Mouse (Mus musculus) layer of hippocampus, postnatal 10 days (tissue): ENCODE measurements around the gene Gm37240. TPM values are rescaled to one million over a fixed set of nuclear protein-coding genes. Genes with fewer than 3 reads are reported as not detected.

ENCODE experiments used
- DNase-seq, 2 experiments: peaks; one replicate each; pipeline ENCODE4 v3.0.0; 2021; ENCODE audit warnings: low spot score in 2 of 2
- total RNA-seq, 2 experiments: library from RNA; stranded (reverse); gene quantifications; 2 replicates each; pipeline ENCODE4 v1.2.3; 2021

Gene Gm37240
- total RNA-seq, 2 experiments from 2014 or later = 0.75 to 0.80 TPM

DNA sequence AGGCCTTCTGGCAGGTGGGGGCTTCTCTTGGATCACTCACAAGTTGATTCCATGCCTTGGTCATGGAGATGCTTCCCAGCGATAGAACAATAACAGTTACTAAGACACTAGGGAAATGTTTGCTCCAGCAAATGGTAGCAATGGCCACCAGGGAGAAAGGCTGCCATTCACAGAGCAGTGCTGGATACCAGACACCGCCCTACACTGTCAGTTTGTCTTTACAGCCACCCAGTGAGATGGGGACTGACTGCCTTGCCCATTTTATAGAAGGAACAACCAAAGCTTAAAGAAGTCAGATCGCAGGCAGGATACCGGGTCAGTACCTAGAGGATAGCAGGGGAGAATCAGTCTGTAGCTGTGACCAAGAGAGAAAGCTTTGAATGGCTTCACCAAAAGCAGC, 129.9 kb downstream of the Gm37240 start:
- DNase-seq = no peak

DNA sequence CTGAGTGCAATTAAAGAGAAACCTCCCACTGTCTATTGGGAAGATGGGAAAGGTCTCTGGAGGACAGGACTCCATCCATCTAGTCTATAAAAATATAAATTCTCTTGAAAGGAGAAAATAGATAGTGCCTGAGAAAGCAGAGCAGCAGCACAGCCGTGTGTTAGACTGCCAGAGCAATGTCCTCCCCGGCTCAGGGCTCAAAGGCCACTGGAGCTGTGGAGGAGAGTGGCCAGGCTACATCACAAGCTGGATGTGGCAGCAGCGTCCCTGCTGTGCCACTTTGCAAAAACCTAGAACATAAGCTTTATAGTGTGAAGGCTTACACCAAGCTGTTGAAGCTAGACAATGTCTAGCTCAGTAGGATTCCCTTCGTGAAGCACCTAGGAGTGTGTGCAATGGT, 138.0 kb downstream of the Gm37240 start:
- no peak for DNase-seq

DNA sequence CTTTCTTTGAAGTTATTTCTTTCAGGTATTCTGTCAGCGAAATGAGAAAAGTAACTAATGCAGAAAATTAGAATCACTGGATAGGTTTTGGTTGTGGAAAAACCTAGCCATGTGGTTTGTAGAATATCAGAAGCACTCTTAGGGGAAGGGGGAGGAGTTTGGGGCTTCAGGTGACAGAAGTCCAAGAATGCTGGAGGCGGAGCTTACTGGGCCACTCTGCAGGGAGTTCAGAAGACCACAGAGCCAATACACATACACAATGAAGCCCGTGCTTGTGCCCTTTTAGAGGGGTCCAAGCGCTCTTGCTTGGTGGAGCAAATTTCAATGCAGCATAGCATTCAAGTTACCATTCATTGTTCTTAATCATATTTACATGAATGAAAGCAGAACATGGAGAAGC, 138.5 kb downstream of the Gm37240 start:
- no peak for DNase-seq

DNA sequence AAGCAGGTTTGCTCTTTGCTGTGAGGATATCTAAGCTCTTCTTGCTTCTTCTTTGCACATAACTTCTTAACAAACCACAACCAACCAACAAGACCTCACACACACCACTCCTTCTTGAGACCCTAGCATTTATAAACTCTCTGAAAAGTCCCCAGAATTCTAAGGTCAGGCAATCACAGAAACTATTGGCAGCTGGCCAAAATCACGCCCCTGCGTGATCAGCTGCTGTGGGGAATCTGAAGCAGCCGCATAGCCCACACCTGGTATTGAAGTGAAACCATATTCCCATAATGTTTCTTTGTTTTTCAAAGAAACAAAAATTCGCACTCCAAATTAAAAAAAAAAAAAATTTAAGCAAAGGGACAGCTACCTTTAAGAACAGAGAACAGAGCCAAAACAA, 141.2 kb downstream of the Gm37240 start:
- no peak for DNase-seq

DNA sequence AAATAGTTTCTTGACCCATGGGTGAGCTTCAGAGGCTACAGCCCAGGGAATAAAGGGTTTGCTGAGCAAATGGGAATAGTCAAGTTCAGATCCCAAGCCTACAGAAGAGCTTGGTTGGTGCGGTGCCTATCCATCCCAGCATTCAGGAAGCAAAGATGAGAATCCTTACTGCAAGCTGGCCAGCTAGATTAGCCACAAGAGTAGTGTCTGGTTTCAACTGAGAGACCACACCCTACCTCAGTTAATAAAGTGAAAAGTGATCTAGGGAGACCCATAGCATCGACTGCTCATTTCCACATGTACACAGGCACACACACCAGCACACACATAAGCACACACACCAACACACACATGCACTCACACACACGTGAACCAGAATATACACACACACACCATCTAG, 145.6 kb downstream of the Gm37240 start:
- DNase-seq = no peak

DNA sequence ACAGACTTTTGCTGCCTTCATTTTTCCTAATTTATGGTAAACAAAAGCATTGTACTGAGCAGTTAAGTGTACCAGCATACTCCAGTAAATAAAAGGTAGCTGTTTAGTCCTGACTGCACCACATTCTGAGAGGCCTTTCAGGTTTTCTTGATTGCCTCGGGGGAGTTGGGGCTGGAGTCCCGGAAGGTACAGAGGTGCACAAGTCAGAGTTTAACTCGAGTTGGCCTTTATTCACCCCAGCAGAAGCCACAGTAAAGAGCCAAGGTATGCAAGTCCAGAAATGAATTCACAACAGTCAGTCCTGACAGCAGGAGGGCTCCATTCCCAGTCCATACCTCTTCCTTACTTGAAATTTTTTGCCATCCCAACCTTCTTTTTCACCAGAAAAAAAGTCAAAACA, 148.7 kb downstream of the Gm37240 start:
- no peak for DNase-seq

DNA sequence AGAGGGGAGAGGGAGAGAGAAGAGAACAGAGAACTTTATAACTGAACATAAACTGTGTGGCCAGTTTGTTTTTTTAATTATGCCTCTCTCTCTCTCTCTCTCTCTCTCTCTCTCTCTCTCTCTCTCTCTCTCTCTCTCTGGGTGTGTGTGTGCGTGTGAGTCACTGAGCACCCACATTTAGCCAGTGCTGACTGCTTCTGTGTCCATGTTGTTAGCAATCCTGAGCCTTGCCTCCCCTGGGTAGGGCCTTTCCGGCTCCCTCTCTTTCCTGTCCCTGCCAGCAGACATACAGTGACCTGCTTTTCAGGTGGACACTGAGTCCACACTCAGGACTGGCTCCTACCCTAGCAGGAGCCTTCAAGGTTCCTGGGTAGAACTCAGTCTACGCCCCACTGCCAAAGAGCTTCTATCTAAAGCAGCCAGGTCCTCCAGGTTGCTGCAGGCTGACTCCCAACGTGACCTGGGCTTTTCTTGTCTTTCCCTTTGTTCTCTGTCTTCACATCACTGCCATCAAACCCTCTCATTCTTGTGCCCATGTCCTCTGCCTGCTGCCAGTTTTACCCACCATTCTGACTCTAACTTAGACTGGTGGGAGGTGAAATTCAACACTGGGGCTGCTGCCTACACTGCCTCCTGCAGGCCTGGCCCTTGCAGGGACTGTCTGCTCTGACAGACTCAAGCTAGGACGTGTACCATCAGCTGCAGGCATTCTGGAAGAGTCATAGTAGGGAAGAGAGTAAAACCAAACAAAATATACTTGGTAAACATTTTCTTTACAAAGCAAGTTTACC, 153.2 kb downstream of the Gm37240 start:
- DNase-seq = no peak

DNA sequence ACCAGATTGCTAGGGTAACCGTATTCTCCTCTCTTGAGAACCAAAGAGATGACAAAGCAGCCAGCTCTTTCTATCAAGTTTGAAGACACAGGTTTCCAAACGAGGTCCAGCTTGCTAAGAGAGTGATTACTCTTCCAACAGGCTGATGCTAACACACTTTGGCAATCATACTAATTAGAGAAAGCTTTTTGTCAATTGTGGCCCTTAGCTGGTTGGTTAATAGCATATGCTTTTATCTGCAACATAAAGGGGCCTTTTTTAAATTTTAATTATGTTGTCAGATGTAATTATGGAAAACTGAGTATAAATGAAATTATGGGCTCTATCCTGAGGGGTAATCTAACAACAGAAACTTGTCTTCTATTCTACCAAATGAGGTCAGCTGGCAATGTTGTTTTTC, 160.1 kb downstream of the Gm37240 start:
- no peak for DNase-seq

DNA sequence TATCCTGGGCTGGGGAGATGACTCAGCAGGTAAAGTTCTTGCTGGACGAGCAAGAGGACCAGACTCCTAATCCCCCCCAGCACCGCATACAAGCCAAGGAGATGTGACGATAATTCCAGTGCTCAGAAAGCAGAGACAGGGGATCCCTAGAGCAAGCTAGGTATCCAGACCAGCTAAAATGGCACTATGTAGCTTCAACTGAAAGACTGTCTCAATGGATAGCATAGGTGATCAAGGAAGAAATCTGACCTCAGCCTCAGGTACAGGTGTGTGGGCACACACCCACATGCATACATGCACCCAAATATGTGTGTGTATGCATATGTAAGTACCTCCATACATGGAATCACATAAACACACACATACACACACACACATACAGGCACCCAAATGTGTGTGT, 161.3 kb downstream of the Gm37240 start:
- no peak for DNase-seq

DNA sequence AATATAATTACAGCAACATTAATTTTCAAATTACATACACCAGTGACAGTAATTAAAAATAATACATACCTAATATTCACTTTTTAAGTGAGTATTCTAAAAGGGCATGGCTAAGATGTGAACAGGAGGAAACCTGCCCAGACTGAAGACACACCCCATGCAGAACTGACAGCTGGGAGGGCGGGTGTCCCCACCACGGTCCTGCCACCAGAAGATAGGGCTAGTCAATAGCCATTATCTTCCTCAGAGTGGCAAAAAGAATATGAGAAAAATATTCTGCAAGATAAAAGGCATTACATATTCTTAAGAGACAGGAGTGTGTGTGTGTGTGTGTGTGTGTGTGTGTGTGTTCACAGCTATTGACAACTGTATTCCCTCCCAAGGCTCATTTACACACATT, 162.2 kb downstream of the Gm37240 start:
- no peak for DNase-seq

DNA sequence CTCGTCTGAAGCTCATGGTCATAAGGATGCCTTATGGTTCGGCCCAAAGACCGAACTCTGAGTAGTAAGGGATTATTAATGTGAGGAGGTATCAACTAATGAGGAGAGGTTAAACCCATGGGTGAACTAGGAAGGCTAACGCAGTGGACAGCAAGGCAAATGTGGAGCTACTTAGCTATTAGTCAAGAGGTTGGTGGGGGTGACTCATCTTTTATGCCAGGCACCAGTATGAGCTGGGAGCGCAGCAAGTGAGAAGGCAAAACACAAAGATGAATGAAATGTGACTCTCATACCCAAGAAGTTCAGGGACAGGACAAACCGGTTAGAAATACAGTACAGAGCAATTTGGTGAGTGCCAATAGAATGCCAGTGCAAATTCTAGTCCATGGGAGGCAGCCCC, 164.7 kb downstream of the Gm37240 start:
- DNase-seq = no peak

DNA sequence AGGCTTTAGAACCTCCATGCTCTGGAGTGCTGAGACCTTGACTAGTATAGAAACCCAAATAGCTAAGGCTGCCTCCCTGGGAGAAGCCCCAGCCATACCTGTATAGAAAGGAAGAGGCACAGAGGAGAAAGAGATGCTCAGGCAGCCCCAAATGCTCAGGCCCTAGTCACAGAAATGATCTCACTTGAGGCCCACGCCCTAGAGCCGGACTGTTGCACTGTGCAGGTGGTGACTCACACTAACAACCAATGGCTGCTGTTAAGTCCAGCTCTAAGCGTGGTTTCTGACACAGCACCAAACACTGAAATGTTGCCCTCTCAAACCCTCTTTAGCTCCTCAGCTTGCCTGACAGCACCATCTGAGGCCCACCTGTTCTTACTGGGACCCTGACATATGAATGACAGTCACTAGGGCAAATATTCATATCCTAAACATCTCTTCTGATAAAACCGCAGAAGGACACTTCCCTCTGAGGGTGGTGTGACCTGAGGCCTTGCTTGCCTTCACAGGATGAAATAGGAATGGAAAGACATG, 171.5 kb downstream of the Gm37240 start:
- DNase-seq = no peak

DNA sequence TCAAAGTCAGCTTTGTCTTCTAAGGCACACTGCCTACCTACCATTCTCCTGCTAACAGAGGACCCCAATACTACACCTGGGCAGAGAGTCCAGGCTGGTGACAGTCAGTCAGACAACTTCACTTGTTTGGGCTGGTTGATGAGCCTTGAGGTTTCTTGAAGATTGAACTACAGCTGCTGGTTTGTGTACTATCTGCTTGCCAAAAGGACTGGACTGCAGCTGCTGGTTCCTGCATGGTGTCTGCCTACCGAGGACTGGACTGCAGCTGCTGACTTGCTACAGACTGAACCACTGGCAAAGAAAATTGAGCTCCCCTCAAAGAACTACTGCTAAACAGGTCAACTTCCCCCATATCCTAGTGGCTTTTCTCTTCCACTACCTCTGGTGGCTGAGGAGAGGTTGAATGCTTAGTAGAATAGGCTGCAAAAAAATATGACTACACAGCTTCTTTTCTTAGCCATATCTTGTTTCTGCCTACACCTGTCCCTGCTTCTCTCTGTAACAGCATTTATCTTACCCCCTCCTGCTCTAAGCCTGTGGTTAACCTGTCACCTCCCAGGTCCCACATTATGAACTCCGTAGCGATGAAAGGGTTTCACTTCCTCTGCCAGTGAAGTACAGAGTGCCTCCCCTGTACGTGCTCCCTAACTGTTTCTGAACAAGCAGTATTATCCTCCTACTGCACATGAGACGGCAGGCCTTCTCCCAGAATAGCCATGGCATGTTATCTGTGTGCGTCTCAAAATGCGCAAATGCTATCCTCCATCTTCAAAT, 173.2 kb downstream of the Gm37240 start:
- DNase-seq = no peak

DNA sequence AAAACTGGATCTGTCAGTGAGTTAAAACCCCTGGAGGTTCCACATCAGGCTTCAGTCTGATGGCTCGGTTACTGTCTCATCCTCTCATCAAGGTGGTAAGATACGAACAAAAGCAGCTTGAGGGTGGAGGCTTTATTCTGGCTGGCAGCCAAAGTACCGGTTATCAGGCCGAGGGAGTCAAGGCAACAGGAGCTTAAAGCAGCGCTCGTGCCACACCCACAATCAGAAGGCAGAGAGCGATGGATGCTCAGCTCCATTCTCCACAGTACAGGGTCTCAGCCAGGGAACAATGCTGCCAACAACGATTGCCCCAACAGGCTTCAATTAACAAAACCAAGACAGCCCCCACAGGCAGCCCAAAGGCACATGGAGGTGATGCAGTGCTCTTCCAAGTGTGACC, 176.6 kb downstream of the Gm37240 start:
- no peak for DNase-seq

DNA sequence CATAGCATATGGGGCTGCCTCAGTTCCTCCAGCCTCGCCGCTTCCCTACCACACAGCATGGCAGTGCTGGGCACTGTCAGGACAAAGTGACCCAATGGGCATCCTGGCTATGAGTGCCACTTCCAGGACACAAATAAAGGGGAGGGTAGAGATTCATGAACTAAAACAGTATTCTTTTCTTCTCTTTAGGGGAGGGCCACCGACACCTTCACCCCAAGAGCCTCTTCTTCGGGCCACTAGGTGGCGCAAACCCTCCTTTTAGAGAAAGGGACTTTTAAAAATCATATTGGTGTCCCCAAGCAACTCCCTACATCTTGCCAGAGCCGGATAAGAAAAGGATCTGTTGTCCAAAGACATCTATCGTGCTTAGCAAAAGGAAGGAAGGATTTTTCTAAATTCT, 179.9 kb downstream of the Gm37240 start:
- peak; percentile 38 to 44 for DNase-seq

DNA sequence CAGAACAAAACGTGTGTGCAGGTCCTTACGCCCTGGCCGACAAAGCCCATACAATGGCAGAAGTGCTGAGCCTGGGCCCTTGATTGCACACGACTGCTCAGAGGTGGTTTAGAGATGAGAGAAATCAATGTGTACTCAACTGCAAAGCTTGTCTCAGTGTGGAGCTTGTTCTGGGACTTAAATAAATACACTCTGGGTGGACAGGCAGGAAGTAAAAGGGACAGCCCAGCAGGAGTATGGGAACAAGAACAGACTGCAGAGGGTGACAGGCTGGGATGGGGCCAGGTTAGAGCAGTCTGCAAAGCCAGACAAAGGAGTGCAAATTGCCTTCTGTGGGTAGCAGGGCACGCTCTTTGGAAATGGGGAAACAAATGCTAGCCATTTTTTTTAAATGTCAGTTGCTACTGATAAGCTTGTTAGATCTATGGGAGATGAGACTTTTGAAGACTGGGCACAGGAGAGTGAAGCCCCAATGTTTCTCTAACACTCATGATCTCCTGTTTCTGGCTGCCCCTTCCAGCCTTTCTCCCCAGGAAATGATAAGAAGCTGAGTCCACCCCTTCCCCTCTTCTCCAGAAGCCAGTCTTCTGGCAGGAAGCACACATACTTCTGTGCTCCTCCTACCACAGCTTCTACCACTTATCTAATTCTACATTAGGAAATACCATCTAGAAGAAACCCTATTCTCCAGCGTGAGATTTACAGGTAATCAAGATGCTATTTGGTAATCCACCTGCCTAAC, 184.0 kb downstream of the Gm37240 start:
- no peak for DNase-seq

DNA sequence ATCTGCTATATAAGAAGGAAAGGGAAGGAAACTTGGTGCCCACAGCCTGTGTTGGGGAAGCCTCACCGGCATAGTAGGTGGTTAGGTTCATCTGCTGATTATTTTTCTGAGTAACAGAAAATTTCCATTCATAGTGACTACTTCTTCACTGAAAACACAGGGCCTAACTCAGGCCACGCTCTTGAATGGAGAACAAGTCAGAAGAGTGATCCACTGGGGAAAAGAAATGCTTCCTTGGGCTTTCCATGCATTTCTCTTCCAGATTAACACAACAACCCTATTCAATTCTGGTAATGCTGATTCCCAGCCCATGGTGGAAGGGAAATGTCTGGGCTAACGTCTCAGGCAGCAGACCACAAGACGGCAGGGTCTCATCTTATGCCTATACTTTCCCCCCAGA, 188.8 kb downstream of the Gm37240 start:
- DNase-seq = no peak

DNA sequence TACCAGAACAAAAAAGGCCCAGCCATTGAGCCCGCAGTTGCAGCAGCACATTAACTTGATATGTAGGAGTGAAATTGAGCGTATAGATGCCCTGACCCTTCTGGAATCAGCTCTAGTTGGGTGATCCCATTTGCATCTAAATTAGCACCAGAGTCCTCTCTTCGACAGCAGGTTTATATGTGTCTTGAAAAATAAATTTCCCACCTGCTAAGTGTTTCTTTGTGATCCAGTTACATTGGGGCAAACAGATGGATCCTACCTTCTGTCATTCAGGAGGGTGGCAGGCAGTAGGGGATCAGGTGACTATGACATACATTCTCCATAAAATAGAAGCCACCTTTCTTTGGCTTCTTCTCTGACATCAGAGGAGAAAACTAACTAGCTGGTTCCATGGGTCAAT, 192.3 kb downstream of the Gm37240 start:
- no peak for DNase-seq

DNA sequence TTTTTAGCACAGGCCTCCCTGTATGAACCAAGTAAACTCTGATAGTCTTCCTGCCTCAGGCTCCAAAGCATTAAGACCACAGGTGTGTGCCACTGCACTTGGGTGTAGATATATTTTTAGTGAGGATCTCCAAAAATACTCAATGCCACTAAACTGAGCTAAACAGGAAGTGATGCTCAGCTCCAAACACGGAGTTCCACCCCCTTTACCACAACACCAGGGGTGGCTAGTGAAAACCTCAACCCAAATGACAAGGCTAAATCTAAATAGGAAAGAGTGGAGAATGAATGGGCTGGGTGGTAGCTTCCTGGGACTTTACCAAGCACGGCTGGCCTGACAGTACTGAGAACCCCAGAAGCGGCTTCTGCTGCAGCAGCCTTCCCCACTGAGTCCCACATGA, 194.3 kb downstream of the Gm37240 start:
- DNase-seq = no peak

DNA sequence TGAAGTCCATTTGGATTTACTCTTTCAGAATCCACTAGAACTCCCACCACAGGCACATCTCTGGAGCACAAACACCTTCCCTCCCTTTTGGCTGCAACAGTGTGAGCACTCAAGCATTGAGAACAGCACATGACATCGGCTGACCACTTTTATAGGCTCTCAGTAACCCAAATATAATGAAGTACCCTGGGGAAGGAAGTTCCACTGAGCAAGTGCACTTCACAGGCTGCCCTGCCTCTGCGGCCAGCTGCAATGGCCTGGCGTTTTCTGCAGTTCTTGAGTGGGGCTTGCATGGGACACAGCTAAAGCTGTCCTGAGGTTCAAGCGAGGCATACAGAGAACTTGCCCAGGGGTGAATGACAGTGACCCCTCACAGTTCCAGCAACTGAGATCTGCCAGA, 196.2 kb downstream of the Gm37240 start:
- DNase-seq = no peak

DNA sequence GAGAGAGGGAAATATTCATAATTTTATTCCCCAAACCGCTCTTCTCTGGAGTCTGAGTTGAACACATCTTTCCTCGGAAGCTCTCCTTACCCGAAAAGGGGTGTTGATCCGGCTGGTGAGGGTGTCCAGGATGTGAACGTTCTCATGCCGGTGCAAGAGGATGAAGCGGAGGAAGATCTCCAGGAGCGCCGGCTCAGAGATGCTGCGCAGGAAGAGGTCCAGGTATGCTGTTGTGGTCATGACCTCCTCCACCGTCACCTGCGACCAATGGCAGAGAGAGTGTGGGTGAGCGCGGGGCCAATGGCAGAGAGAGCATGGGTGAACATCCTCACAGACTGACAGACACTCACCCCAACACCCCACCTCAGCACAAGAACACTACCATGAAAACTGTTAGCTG, 199.0 kb downstream of the Gm37240 start:
- no peak for DNase-seq

DNA sequence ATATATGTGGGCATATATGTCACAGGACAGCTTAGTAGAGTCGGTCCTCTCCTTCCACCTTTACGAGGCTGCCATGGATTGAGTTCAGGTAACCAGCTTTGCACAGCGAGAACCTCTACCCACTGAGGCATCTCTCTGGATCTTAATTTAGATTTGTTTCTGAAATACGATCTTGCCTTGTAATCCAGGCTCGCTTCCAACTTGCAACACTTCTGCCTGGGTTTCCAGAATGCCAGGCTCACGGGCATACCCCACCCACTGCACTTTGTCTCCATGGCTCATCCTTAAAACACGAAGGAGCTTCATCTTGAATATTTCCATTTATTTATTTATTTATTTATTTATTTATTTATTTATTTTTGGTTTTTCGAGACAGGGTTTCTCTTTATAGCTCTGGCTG, 202.0 kb downstream of the Gm37240 start:
- no peak for DNase-seq
